Mouse (Mus musculus) E14TG2a.4 (cell line): ENCODE results near the gene Emp2.

ENCODE experiments used
- CTCF ChIP-seq: conservative IDR thresholded peaks from 2 replicates; pipeline ENCODE4 v1.5.1; 2014; ENCODE audit warnings: low read length
- NANOG ChIP-seq: IDR thresholded peaks from 2 replicates; pipeline ENCODE4 v1.6.1; 2014; ENCODE audit warnings: borderline replicate concordance, low read length, mixed read lengths
- POU5F1 ChIP-seq: IDR thresholded peaks from 2 replicates; pipeline ENCODE4 v1.6.1; 2014; ENCODE audit warnings: low read length, borderline replicate concordance

- no peak for TF ChIP-seq CTCF
- TF ChIP-seq NANOG: no peak
- TF ChIP-seq POU5F1: no peak
Measured at GRCm38 (mm10) chr16:10355004-10355403, 41.2 kb upstream of the Emp2 start.
